Mouse (Mus musculus) olfactory bulb, adult 2 months (tissue): ENCODE data around the gene Tmem37.

Experiments
- CTCF ChIP-seq: fragments of 200-500 bp; IDR thresholded peaks from 2 replicates; pipeline ENCODE4 v1.5.1; 2012; ENCODE audit warnings: low read depth, mild to moderate bottlenecking, low read length, moderate library complexity; ENCODE audit not compliant: insufficient read depth
- POLR2A ChIP-seq: fragments of 200-500 bp; IDR thresholded peaks from 2 replicates; pipeline ENCODE4 v1.6.1; 2012; ENCODE audit warnings: mild to moderate bottlenecking, low read depth, low read length, moderate library complexity; ENCODE audit not compliant: insufficient read depth

GRCm38 (mm10) chr1:120069120-120069519 is 4.8 kb downstream of the Tmem37 start:
- TF ChIP-seq POLR2A (no peak), CTCF (no peak)
